Mouse (Mus musculus): ENCODE data around the gene Gm49388.

GRCm38 (mm10) chr7:127823236-127824171 lies 38.1 kb downstream of the Gm49388 start:
- no peak for TF ChIP-seq CTCF (IDR thresholded peaks at IDR 0.05; ENCODE audit: control insufficient read depth, insufficient read depth, low read length)
- no peak for TF ChIP-seq POLR2A (IDR thresholded peaks at IDR 0.05; ENCODE audit: borderline replicate concordance, control insufficient read depth, low read depth, low read length)

Data from bone marrow, adult 2 months (tissue).